Mouse (Mus musculus) heart, postnatal 36 days (tissue): ENCODE results near the gene Tdrd9. TPM values are rescaled to one million over a fixed set of nuclear protein-coding genes. Genes with fewer than 3 reads are reported as not detected.

Experiments
- DNase-seq, 2 experiments: peaks; one replicate each; pipeline ENCODE4 v3.0.0; 2021 to 2022
- intact Hi-C: fragments of 180-260 bp; cut with DNase I; formaldehyde crosslinking; loops from one replicate; pipeline ENCODE4 v1.15.1; 2025
- total RNA-seq, 2 experiments: library from RNA; stranded (reverse); gene quantifications; 2 replicates each; pipeline ENCODE4 v1.2.3; 2021

Gene Tdrd9
- total RNA-seq, 2 experiments from 2014 or later, result 0.33 TPM; not detected in 1

- DNase-seq, result peak; percentile 72 to 80
Measured at GRCm38 (mm10) chr12:111958101-111958865, 13.1 kb upstream of the Tdrd9 start.

DNA sequence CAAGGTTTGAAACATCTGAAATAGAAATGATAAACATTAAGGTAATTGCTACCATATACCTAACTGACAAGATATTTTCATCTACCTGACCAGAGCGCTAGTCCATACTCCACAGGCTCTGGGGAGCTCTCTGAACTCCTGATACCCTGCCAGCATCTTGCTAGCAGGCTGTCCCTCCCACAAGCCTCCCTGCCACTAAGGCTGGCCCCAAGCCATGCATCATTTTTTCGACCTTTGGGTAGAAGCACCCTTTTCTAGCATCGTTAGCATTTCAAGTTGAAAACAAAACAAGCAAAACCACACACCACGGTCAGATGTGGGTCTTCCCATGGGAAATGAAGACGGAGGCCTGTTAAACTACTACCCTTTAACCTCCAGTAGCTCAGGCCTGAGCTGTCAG is 8.0 kb upstream of the Tdrd9 start:
- intact Hi-C loops, result no loop called here

More at GRCm38 (mm10) chr12:111958101-111958865, 13.1 kb upstream of the Tdrd9 start:
- intact Hi-C loops, result loop anchor here (2.0 to 5.0 kb wide), 2 partner anchors 196 to 219 kb away; no protein-coding TSS in a partner anchor

GRCm38 (mm10) chr12:111966683-111967173 is 4.6 kb upstream of the Tdrd9 start, which contains the start of gene Atp5mpl:
Gene Atp5mpl, minus strand, starts transcription at chr12:111966977.
- intact Hi-C loops, result loop anchor here (5.0 kb wide), 1 partner anchor 299 kb away; no protein-coding TSS in a partner anchor
- DNase-seq, result peak; percentile 98 to 100

More for the DNA sequence above, 8.0 kb upstream of the Tdrd9 start:
- no peak for DNase-seq

GRCm38 (mm10) chr12:111970085-111970484 is 1.3 kb upstream of the Tdrd9 start:
- intact Hi-C loops, result no loop called here
- no peak for DNase-seq

- no peak for DNase-seq
- intact Hi-C loops, result no loop called here
Measured at GRCm38 (mm10) chr12:111972504-111972903, 1.1 kb downstream of the Tdrd9 start.

DNA sequence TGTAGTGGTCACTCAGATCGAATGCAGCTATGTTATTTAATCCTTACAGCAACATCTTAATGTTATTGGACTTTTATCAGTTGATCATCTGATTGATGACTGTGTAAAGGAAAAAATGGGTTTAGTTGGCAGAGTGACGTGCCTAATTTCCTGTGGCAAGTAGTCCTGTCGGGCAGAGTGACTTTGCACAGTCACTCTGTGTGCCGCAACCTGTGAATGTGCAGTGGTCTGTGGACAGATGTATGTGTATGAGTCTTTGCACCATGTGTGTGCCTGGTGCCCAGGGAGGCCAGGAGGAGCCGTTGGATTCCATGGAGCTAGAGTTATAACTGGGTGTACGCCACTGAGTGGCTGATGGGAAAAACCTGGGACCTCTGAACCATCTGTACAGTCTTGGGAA is 3.2 kb downstream of the Tdrd9 start:
- DNase-seq, result no peak
- intact Hi-C loops, result no loop called here

- DNase-seq, result no peak
- intact Hi-C loops, result no loop called here
Measured at GRCm38 (mm10) chr12:111977138-111977537, 5.8 kb downstream of the Tdrd9 start.

DNA sequence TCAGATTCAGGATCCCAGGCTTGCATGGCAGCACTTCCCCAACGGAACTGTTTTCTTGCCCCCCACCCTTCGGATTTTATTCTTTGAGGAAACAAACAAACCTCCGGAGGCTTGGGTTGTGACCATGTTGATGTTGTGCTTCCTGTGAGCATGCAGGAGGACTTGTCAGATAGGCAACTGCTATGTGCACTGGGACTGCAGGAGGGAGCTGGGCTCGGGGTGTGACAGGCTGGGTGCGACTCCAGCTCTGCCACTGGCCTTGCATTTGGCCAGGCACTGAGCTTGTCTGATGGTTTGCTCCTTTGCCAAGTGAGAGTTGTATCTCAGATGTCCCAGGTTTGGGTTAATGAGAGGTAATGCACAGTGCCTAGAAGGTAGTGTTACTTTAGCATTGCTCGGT is 6.9 kb downstream of the Tdrd9 start:
- intact Hi-C loops, result no loop called here

DNA sequence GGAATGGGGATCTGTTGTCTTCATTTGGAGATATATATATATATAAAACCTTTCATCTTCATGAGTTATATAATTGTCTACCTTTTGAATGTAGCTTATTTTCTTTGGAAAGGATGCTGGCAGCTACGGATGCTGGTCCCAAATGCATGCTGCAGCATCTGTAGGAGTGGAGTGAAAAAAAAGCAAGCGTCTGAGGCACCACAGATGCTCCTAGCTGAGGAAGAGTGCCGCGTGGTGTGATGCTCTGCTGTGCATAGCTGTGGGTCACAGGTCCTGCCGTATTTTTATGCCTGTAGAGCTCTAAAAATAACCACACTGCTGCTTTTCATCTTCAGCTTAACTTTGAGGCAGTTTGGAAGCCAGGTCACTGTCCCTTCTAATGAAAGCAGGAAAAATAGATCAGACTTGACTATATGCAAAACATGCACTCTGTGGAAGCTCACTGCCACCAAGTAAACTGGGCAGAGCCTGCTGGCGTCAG is 9.6 kb downstream of the Tdrd9 start, which contains the start of gene Rd3l:
Gene Rd3l (minus strand): TSS at position 431 of the 481 bp plus-strand sequence.
- DNase-seq, result no peak
- intact Hi-C loops, result no loop called here

More for the DNA sequence above, 6.9 kb downstream of the Tdrd9 start:
- no peak for DNase-seq

DNA sequence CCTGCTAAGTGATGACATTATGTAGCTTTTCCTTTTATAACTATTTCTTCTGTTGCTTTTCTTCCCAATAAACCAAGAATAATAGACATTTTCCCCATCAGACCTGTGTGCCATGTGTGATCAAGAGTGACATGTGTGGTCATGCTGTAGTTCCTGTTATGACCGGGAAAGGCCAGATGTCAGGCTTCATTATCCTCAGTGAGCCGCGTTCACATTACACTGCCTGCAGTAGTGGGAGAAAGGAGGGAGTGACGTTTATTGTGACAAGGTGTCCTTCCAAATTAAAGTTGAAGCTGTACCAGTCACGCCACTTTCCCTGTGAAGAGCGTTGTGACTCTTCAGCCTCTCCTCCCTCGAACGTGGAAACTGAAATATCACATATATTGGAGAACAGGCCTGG is 10.5 kb downstream of the Tdrd9 start:
- DNase-seq, result no peak
- intact Hi-C loops, result no loop called here

DNA sequence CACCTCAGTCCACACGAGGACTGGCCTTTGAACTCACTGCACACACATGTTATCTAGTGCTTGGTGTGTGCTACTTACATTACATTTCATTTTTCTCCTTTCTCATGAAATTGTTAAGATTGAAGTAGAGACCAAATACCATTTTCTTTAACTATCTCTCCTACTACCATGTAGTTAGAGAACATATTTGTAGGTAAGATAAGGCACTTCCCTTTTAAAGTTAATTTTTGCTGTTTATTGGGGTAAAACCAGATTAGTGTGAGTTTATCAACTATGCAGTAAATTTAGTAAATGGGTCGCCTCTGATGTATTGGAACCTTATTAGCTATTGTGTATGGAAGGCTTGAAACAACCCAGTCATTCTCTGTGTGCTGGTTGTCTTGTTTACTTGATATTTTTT is 11.8 kb downstream of the Tdrd9 start:
- intact Hi-C loops, result no loop called here
- DNase-seq, result no peak

GRCm38 (mm10) chr12:111986756-111987155 is 15.4 kb downstream of the Tdrd9 start:
- intact Hi-C loops, result no loop called here

GRCm38 (mm10) chr12:111992626-111993025 is 21.3 kb downstream of the Tdrd9 start:
- intact Hi-C loops, result no loop called here
- no peak for DNase-seq

More at GRCm38 (mm10) chr12:111986756-111987155, 15.4 kb downstream of the Tdrd9 start:
- no peak for DNase-seq

DNA sequence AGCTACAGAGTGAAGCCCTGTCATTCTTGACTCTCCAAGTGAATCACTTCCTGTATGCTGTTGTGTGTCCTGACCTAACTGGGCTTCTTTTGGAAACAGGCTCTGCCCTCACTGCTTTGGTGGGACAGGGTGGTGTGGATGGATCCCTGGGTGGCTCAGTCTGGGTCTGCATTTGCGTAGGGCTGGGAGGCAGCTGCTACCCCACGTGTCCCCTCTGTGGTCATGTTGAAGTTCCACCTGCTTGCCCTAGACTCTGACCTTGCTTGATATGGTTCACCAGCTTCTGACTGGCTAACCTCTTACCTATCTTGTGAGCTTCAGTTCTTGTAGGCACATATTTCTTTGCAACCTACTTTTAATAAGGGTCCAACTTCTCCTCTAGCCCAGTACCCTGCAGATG is 23.8 kb downstream of the Tdrd9 start:
- no peak for DNase-seq
- intact Hi-C loops, result no loop called here

GRCm38 (mm10) chr12:111999735-112000134 is 28.4 kb downstream of the Tdrd9 start:
- intact Hi-C loops, result loop anchor here (2.0 kb wide), 1 partner anchor 121 kb away; no protein-coding TSS in a partner anchor

GRCm38 (mm10) chr12:112001223-112001622 is 29.9 kb downstream of the Tdrd9 start:
- peak; percentile 59 to 69 for DNase-seq
- intact Hi-C loops, result loop anchor here (2.0 kb wide), 1 partner anchor 122 kb away; no protein-coding TSS in a partner anchor

More at GRCm38 (mm10) chr12:111999735-112000134, 28.4 kb downstream of the Tdrd9 start:
- no peak for DNase-seq

- no peak for DNase-seq
- intact Hi-C loops, result no loop called here
Measured at GRCm38 (mm10) chr12:112012511-112013270, 41.3 kb downstream of the Tdrd9 start.

- intact Hi-C loops, result no loop called here
Measured at GRCm38 (mm10) chr12:112013271-112013801, 42.0 kb downstream of the Tdrd9 start.

DNA sequence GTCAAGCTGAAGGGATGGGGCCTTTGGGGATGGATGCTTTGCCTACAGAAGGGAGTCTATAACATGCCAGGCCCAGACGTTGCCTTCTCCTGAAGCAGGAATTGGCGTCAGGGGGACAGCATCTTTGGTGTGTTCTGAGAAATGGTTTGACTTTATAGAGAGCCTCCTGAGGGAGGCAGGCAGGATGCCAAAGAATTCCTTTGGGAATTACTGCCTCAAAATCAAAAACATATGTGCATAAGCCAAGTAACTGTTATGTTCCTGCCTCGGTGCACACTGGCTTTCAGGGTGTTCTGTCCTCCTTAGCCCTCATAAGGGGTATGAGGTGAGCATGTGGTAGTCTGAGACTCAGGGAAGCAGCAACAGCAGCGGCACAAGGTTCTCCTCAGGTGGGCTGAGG is 45.0 kb downstream of the Tdrd9 start:
- no peak for DNase-seq
- intact Hi-C loops, result no loop called here

More at GRCm38 (mm10) chr12:112013271-112013801, 42.0 kb downstream of the Tdrd9 start:
- no peak for DNase-seq

DNA sequence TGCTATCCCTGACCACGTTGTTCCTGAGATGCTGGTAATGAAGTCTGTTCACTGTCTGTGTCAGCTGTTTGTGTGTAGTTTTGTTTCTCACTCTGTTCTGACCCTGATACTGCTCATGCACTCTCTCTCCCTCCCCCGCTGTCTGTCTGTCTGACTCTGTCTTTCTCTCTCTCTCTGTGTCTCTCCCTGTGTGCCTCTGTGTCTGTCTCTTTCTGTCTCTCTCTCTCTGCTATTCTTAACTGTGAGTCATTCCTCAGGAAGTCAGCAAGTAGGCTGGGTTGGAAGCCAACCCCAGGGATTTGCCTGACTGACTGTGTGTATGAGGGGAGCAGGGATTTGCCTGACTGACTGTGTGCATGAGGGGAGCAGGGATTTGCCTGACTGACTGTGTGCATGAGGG is 51.9 kb downstream of the Tdrd9 start:
- no peak for DNase-seq
- intact Hi-C loops, result no loop called here
